Mouse (Mus musculus) thymus, adult 2 months (tissue): ENCODE data around the gene Gm20696. TPM values are rescaled to one million over a fixed set of nuclear protein-coding genes. Genes with fewer than 3 reads are reported as not detected.

Experiments used
- DNase-seq: peaks from one replicate; pipeline ENCODE4 v3.0.0; 2021
- H3K27ac ChIP-seq: fragments of 200-500 bp; 2 replicates; pipeline ENCODE4 v1.5.1; 2012; ENCODE audit warnings: low read length, control low read depth; ENCODE audit not compliant: control insufficient read depth, insufficient read depth
- H3K27me3 ChIP-seq: fragments of 200-500 bp; 2 replicates; pipeline ENCODE4 v1.6.1; 2012; ENCODE audit warnings: mild to moderate bottlenecking, low read length, moderate library complexity, mixed read lengths; ENCODE audit not compliant: control insufficient read depth, insufficient read depth
- H3K36me3 ChIP-seq: fragments of 200-500 bp; 2 replicates; pipeline ENCODE4 v1.6.1; 2012; ENCODE audit warnings: mild to moderate bottlenecking, low read length, moderate library complexity; ENCODE audit not compliant: control insufficient read depth, insufficient read depth
- H3K4me1 ChIP-seq: fragments of 200-500 bp; replicated peaks from 2 replicates; pipeline ENCODE4 v1.6.1; 2012; ENCODE audit warnings: low read length; ENCODE audit not compliant: control insufficient read depth, insufficient read depth
- H3K4me3 ChIP-seq: fragments of 200-500 bp; 2 replicates; pipeline ENCODE4 v1.5.1; 2012; ENCODE audit warnings: mild to moderate bottlenecking, low read length, control low read depth, moderate library complexity; ENCODE audit not compliant: control insufficient read depth, insufficient read depth
- CTCF ChIP-seq: fragments of 200-500 bp; IDR thresholded peaks from 2 replicates; pipeline ENCODE4 v1.5.1; 2012; ENCODE audit warnings: mild to moderate bottlenecking, control low read depth, low read length, moderate library complexity, borderline replicate concordance; ENCODE audit not compliant: control insufficient read depth, poor library complexity, insufficient read depth; ENCODE audit errors: extremely low read depth
- POLR2A ChIP-seq: fragments of 200-500 bp; IDR thresholded peaks from 2 replicates; pipeline ENCODE4 v1.6.1; 2012; ENCODE audit warnings: mild to moderate bottlenecking, low read length, control low read depth, moderate library complexity; ENCODE audit not compliant: control insufficient read depth, poor library complexity, insufficient read depth; ENCODE audit errors: extremely low read depth
- WGBS: fragments of 180-500 bp; shearing (Covaris S2); methylation state at CpG from one replicate; pipeline ENCODE4 v1.1.7; 2018; 5-methylcytosine and 5-hydroxymethylcytosine counted together
- polyA plus RNA-seq: library from polyadenylated mRNA; depleted of rRNA; stranded (reverse); fragments of >200 nt; gene quantifications from 2 replicates; pipeline ENCODE4 v1.2.3, GENCODE M21; 2012

The Gm20696 gene
- polyA plus RNA-seq, 1 experiment = 3.3 TPM

DNA sequence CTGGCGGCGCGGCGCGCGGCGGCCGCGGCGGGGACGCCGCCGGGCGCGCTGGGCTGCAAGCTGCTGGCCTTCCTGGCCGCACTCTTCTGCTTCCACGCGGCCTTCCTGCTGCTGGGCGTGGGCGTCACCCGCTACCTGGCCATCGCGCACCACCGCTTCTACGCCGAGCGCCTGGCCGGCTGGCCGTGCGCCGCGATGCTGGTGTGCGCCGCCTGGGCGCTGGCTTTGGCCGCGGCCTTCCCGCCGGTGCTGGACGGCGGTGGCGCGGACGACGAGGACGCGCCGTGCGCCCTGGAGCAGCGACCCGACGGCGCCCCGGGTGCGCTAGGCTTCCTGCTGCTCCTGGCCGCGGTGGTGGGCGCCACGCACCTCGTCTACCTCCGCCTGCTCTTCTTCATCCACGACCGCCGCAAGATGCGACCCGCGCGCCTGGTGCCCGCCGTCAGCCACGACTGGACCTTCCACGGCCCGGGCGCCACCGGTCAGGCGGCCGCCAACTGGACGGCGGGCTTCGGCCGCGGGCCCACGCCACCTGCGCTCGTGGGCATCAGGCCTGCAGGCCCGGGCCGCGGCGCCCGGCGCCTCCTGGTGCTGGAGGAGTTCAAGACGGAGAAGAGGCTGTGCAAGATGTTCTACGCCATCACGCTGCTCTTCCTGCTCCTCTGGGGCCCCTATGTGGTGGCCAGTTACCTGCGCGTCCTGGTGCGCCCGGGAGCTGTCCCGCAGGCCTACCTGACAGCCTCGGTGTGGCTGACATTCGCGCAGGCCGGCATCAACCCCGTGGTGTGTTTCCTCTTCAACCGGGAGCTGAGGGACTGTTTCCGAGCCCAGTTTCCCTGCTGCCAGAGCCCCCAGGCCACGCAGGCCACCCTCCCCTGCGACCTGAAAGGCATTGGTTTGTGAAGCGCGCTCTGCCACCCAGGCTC is 26.6 kb upstream of the Gm20696 start:
- Histone ChIP-seq H3K4me3 (peak overlapping the region; percentile 26; the same call in 1 of the 2 replicates), H3K36me3 (no peaks in the 10 kb centered on the region), H3K4me1 (peaks cover 11% of the 10 kb centered on the region), H3K27me3 (peaks cover 7% of the 10 kb centered on the region; the same call in 1 of the 2 replicates), H3K27ac (no peak overlapping the region)
- no peak for DNase-seq
- WGBS = 6% methylated on average over 110 of the region's 110 CpGs
- TF ChIP-seq CTCF (0 out of 2 replicates have a peak, but pooled peaks have one; percentile 6), POLR2A (no peak)

DNA sequence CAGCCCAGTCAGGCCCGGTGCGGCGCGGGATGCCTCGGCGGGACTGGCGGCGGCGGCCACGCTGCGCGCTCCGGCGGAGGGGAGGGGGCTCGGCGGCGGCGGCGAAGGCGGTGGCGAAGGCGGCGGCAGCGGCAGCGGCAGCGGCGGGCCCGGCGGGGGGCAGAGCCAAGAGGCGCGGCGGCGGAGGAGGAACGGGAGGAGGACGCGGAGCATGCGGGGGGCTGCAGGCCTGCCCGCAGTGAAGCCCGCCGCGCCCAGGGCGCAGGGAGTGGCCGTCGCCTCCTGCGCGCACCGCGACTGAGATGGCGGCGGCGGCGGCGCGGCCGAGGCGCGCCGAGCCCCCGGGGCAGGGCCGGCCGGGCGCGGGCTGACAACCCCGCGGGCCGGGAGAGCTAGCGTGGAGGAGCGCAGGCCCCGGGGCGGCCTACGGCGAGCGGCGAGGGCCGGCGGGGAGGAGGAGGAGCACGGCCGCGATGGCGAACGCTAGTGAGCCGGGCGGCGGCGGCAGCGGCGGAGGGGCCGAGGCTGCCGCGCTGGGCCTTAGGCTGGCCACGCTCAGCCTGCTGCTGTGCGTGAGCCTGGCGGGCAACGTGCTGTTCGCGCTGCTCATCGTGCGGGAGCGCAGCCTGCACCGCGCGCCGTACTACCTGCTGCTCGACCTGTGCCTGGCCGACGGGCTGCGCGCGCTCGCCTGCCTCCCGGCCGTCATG is 25.8 kb upstream of the Gm20696 start, which contains the start of gene Gpr27:
Gene Gpr27 (plus strand): TSS at position 474 of the 710 bp plus-strand sequence.
- Histone ChIP-seq H3K27ac (no peak within 1 kb of the TSS), H3K4me3 (peak within 1 kb of the TSS; percentile 26), H3K27me3 (peaks cover 7% of the 10 kb centered on the region; the same call in 1 of the 2 replicates), H3K4me1 (peaks cover 11% of the 10 kb centered on the region), H3K36me3 (no peaks in the 10 kb centered on the region)
- WGBS = under 1% methylated on average over 100 of the region's 112 CpGs
- no peak for TF ChIP-seq POLR2A
- no peak for TF ChIP-seq CTCF
- no peak for DNase-seq

DNA sequence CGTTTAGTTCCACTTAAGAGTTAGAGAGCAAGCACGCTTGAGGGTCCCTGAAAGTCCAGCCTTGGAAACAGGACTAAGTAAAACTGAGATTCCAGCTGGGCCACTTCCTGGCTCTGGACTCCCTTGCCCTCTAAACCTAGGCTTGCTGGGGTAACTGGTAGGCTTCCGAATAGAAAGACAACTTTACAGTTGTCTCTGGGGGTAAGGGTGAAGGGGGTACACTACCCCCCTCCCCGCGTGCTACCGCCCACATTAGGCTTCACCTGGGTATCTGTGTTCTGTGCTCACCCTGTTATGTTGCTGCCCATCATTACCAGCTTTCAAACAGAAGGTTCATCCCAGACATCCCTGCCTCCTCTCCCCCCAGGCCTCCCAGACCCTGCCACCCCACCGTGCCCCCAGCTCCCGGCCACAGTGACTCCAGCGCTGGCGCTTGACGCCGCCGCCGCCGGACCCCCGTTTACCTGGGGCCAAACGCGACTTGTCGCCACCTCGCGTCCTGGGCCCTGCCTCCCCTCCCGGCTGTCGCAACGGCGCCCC is 25.1 kb upstream of the Gm20696 start:
- H3K4me1 ChIP-seq = peaks cover 11% of the 10 kb centered on the region
- H3K27me3 ChIP-seq = peaks cover 7% of the 10 kb centered on the region; the same call in 1 of the 2 replicates
- WGBS = 12% methylated on average over 25 of the region's 25 CpGs
- H3K4me3 ChIP-seq = no peak overlapping the region
- TF ChIP-seq POLR2A (no peak), CTCF (no peak)
- no peak for DNase-seq
- H3K27ac ChIP-seq = no peak overlapping the region
- no peaks in the 10 kb centered on the region for H3K36me3 ChIP-seq

DNA sequence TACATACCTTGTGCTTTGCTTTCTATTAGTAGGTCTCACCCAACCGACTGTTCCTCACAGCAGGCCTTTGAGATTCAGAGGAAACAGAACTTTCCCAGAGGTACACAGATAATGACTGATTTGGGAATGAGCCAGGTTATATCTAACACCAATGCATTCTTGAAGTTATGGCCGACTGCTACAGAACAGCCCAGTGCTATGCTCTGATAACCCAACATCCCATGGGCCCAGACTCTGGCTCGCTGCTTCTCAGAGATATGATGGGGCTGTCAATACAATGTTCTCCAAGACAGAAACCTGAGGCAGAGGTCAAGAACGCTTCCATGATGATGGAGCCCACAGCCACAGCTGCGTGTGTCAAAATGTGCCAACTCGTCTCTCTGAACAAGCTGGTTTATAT is 21.9 kb upstream of the Gm20696 start:
- 84% methylated on average over 6 of the region's 6 CpGs for WGBS
- TF ChIP-seq POLR2A (no peak), CTCF (no peak)
- Histone ChIP-seq H3K27me3 (peaks cover 7% of the 10 kb centered on the region; the same call in 1 of the 2 replicates), H3K27ac (no peak overlapping the region), H3K4me1 (peaks cover 11% of the 10 kb centered on the region), H3K36me3 (no peaks in the 10 kb centered on the region), H3K4me3 (no peak overlapping the region)
- no peak for DNase-seq

DNA sequence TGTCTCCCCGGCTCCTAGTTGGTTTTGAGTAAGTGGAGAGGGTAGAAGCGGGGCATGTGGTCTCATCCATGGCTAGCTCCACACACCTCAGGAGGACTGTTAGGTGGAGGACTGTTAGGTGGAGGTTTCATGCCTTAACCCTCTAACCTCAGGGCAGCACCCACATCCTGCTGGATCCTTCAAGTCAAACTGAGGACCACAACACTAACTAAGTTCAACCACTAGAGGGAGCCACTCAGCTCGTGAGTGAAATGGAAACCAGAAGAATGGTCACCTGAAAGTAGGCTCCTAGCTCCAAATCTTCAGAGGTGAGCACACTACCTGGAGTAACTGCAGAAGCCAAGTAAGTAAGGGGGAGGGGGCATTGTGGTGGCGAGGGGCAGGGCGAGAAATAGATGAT is 18.3 kb upstream of the Gm20696 start:
- DNase-seq = peak; percentile 40
- H3K4me1 ChIP-seq = no peaks in the 10 kb centered on the region
- no peaks in the 10 kb centered on the region for H3K27me3 ChIP-seq
- H3K4me3 ChIP-seq = no peak overlapping the region
- TF ChIP-seq CTCF (no peak), POLR2A (no peak)
- no peaks in the 10 kb centered on the region for H3K36me3 ChIP-seq
- WGBS = 30% methylated on average over 5 of the region's 5 CpGs
- no peak overlapping the region for H3K27ac ChIP-seq

GRCm38 (mm10) chr6:99683974-99684373 is 17.4 kb upstream of the Gm20696 start:
- no peaks in the 10 kb centered on the region for H3K36me3 ChIP-seq
- H3K27me3 ChIP-seq = no peaks in the 10 kb centered on the region
- no peak for DNase-seq
- H3K27ac ChIP-seq = no peak overlapping the region
- TF ChIP-seq POLR2A = no peak
- no peak for TF ChIP-seq CTCF
- WGBS = 98% methylated on average over 5 of the region's 5 CpGs
- H3K4me1 ChIP-seq = no peaks in the 10 kb centered on the region
- no peak overlapping the region for H3K4me3 ChIP-seq
